Mouse (Mus musculus): ENCODE data around the gene 2610528J11Rik.
"Not testable (repeated sequence)": the region's sequence is repeated elsewhere in the genome, so short reads cannot be mapped to it uniquely, and the experiment has no call there.

The 2610528J11Rik gene

DNA sequence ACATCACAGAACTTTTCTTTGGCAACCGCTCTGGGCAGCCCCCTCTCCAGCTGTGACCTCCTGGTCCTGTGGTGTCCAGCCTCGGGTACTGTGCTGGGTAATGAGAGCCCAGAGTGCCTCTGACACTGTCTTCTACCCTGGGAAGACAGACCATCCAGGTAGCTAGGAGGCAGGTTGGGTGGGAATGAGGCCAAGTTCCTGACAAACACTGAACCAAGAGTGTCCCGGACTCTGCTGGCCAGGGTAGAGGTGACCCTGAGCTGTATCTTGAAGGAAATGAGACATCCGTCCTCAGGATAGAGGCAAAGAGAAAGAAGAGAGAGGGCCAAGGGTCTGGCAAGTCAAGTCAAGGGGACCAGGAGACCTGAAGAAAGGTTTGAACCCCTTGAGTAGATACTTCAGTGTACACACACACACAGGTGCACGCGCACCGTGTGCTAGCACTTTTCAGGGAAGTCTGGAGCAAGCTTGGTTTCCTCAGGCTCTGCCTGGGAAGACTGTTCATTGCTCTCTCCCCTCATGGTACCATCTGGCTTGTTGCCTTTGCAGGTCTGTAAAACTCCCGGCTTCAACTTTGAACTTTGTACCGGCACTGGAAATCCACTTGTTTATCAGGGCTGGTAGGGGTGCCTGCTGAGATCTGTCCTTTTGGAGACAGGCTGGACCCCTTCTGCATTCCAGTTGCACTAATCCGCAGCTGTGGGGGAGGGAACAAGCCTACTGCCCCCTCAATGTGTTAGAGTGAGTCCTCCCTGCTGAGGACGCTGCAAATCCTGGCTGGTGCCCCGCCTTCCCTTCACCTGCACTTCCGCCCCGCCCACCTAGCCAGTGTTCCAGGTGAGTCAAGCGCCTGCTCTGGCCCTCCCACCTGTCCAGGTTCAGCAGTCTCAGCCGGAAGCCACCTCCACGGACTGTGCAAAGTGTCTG lies at the start of gene 2610528J11Rik:
Gene 2610528J11Rik (plus strand): TSS at position 592 of the 927 bp plus-strand sequence.
- no peak for DNase-seq (ENCODE audit: low read depth)

- no peak for DNase-seq (ENCODE audit: low read depth)
These were observed 37.1 kb upstream of the 2610528J11Rik start, which contains the start of gene Tie1 for GRCm38 (mm10) chr4:118489717-118490132. Gene Tie1 (minus strand): TSS chr4:118490061.

DNA sequence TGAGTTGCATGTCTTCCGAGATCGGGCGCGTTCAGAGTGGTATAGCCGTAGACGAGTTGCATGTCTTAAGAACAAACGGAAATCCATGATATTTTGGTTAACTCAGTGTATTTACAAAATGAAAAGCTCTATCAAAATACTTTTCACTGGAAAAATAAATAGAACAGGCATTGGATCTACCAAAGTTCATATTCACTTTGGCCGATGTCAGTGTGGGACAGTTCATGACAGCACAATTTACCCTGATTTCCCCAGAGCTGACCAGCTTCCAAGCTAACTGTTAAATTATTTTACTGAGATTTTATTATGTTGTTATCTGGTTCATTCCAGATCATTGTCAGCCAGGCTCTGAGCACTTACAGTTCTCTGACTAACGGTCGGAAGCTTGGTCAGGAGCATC lies 36.3 kb upstream of the 2610528J11Rik start:
- no peak for DNase-seq (ENCODE audit: low read depth)

- DNase-seq (ENCODE audit: low read depth) = no peak
These were observed 26.6 kb upstream of the 2610528J11Rik start for GRCm38 (mm10) chr4:118500171-118500724.

DNA sequence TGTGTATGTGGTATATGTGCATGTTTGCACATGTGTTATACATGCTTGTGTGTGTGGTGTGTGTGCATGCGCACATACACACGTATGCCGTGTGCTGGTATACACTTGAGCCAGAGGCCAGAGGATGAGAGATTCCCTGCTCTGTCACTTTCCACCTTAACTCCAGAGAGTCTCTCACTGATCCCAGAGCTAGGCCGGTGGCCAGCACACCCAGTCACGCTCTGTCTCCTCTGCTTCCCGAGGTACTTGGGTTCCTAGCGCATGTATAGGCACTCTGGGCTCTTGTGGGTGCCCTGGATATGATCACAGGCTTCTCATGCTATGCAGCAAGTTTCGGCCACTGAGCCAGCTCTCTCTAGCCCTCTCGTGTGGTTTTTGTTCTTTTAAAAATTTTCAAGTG lies 26.0 kb upstream of the 2610528J11Rik start:
- no peak for DNase-seq (ENCODE audit: low read depth)

GRCm38 (mm10) chr4:118505551-118505950 lies 21.2 kb upstream of the 2610528J11Rik start:
- peak; percentile 91 for DNase-seq (ENCODE audit: low read depth)

GRCm38 (mm10) chr4:118507171-118507570 lies 19.6 kb upstream of the 2610528J11Rik start:
- DNase-seq (ENCODE audit: low read depth) = not testable (repeated sequence)

GRCm38 (mm10) chr4:118509050-118509449 lies 17.7 kb upstream of the 2610528J11Rik start:
- no peak for DNase-seq (ENCODE audit: low read depth)

- DNase-seq (ENCODE audit: low read depth) = no peak
These were observed 9.9 kb upstream of the 2610528J11Rik start for GRCm38 (mm10) chr4:118516699-118517496.

- no peak for DNase-seq (ENCODE audit: low read depth)
These were observed 9.2 kb upstream of the 2610528J11Rik start for GRCm38 (mm10) chr4:118517497-118518146.

DNA sequence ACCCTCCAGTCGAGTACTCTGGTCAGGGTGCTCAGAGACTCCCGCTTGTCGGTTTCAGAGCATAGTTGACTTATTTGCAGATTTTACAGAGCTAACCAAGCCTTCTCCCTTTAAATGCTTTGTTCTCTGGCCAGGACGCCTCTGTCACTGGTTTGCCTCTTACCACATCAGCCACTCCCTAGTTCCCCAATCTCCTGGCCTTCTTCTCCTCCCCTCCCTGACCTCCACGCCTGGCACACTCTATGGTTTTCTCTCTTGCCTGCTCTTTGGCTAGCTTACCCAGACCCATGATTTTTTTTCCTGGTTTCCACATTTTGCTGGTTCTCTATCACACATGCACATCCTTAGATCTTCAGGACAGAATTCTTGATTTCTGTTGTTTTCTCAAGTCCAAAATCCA lies 8.6 kb upstream of the 2610528J11Rik start:
- no peak for DNase-seq (ENCODE audit: low read depth)

DNA sequence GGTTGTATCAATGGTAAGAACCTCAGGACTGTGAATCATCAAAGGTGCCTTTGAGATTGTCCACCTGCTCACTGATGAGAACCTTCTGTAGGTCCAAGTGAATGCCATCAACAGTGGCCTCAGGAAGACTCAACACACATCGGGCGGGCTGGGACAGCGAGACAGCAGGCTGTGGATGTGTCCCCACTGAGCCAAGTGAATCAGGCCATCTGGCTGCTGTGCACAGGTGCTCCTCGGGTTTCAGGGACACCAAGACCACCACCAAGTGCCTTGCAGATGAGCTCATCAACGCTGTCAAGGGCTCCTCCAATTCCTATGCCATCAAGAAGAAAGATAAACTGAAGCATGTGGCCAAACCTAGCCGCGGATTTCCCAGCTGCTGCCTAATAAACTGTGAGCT lies 4.6 kb upstream of the 2610528J11Rik start:
- DNase-seq (ENCODE audit: low read depth) = no peak

- DNase-seq (ENCODE audit: low read depth) = no peak
These were observed 2.8 kb upstream of the 2610528J11Rik start for GRCm38 (mm10) chr4:118523976-118524375.

DNA sequence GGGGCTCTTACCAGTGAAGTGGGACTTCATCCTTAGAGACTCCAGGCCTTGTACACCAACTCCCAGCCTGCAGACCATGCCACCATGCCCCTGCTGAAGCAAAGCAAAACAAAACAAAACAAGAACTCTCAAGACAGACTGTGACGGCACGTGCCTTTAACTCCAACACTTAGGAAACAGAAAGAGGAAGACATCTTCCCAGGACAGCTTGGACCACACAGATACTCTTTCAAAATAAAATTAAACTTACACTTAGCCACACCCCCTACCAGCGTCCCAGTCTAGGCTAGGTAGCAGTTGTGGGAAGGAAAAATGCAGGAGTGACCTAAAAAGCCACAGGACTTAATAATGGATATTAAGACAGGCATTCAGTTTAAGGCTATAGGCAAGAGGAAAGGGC lies 1.0 kb upstream of the 2610528J11Rik start:
- DNase-seq (ENCODE audit: low read depth) = no peak

GRCm38 (mm10) chr4:118527335-118527681 lies 509 bp downstream of the 2610528J11Rik start:
- DNase-seq (ENCODE audit: low read depth) = no peak

- no peak for DNase-seq (ENCODE audit: low read depth)
These were observed 921 bp downstream of the 2610528J11Rik start for GRCm38 (mm10) chr4:118527720-118528119.

- DNase-seq (ENCODE audit: low read depth) = no peak
These were observed 5.9 kb downstream of the 2610528J11Rik start for GRCm38 (mm10) chr4:118532663-118533062.

DNA sequence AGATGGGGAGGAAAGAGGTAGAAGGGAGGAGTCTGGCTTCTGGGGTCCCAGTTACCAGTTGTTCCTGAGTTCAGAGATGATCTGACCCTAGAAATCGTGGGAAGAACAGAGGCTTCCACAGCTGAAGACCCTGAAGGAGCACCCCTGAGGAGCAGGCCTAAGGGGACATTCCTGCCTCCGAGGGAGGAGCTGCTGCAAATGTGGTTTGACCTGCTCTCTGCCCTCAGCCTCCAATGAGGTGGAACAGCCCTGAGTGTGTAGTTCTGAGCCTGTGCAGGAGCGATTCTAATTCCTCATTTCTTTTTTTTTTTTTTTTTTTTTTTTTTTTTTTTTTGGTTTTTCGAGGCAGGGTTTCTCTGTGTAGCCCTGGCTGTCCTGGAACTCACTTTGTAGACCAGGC lies 6.4 kb downstream of the 2610528J11Rik start:
- no peak for DNase-seq (ENCODE audit: low read depth)

GRCm38 (mm10) chr4:118533605-118534004 lies 6.8 kb downstream of the 2610528J11Rik start:
- DNase-seq (ENCODE audit: low read depth) = no peak

- no peak for DNase-seq (ENCODE audit: low read depth)
These were observed 8.8 kb downstream of the 2610528J11Rik start for GRCm38 (mm10) chr4:118535610-118536009.

DNA sequence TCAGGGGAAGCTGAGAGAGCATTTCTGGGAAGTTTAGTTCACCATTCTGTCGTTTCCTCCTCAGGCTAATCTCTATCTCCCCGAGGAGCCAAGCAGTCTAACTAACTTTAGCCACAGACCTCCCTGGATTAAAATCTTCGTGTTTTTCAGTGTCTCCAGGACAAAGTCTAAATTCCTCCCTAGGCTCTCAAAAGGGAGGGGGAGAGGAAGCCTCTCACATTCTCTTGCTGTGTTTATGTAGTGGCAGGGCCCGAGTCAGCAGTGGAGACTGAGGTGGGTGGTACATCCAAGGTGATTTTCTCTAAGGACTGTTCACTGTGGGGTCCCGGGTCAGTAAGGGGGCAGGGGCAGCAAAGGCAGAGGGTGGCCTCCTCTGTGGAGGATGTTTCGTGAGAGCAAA lies 11.0 kb downstream of the 2610528J11Rik start:
- DNase-seq (ENCODE audit: low read depth) = no peak

GRCm38 (mm10) chr4:118539904-118540303 lies 13.1 kb downstream of the 2610528J11Rik start:
- DNase-seq (ENCODE audit: low read depth) = no peak

All from NIH3T3 (cell line).